Mouse (Mus musculus): ENCODE measurements around the gene Treml2.
"Not testable (repeated sequence)": the region's sequence is repeated elsewhere in the genome, so short reads cannot be mapped to it uniquely, and the experiment has no call there.

Treml2 gene

DNA sequence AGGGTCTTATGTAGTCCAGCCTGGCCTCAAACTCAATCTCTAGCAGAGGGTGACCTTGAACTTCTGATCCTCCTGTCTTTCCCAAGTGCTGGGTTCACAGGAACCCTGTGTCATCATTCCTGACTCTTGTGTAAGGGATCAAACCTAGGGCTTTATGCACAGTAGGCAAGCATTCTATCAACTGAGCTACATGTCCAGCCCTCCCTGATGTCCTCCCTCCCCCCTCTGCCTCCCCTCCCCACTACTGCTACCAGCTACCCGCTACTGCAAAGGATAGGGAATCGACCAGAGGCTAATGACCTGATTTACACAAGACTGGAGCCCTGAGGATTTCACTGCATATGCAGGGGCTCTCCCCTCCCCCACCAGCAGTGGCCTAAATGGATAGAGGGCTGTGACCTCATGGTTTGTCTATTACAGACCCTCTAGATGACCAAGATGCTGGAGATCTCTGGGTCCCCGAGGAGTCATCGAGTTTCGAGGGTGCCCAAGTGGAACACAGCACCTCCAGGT is 51.4 kb downstream of the Treml2 start:
- DNase-seq (ENCODE audit: low spot score), result no peak

GRCm38 (mm10) chr17:48352976-48353375 is 53.7 kb downstream of the Treml2 start:
- DNase-seq (ENCODE audit: low spot score), result not testable (repeated sequence)

- DNase-seq (ENCODE audit: low spot score), result no peak
Measured at GRCm38 (mm10) chr17:48355822-48356221, 56.5 kb downstream of the Treml2 start.

GRCm38 (mm10) chr17:48357892-48358291 is 58.6 kb downstream of the Treml2 start:
- DNase-seq (ENCODE audit: low spot score), result no peak

DNA sequence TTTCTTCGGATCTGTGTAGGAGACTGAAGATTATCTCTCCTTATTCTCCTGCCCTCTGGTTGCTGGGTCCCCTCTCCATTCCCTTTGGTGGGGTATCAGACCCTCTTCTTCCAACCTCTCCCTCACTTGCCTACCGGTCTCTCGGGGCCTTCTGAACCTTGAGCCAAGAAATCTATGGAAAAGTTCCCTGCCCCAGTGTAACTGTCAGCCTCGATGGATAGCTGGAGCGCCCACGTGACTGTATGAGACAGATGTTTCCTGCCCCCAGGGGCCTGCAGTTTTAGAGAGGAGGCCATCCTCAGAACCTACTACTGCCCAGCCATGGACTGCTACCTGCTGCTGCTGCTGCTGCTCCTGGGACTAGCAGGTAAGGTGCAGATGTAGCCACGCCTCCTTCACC is 60.3 kb downstream of the Treml2 start, which contains the start of gene Treml1:
Treml1 (plus strand) TSS at position 301 of the 400 bp plus-strand sequence.
- DNase-seq (ENCODE audit: low spot score), result no peak

- no peak for DNase-seq (ENCODE audit: low spot score)
Measured at GRCm38 (mm10) chr17:48360462-48360861, 61.2 kb downstream of the Treml2 start.
